Mouse (Mus musculus) cortical plate, adult 2 months (tissue): ENCODE measurements around the gene Slc16a10.

Experiments used
- CTCF ChIP-seq: fragments of 200-500 bp; IDR thresholded peaks from 2 replicates; pipeline ENCODE4 v1.5.1; 2011; ENCODE audit warnings: mild to moderate bottlenecking, control low read depth, low read length; ENCODE audit not compliant: insufficient read depth; ENCODE audit errors: extremely low read depth
- POLR2A ChIP-seq: fragments of 200-500 bp; IDR thresholded peaks from 2 replicates; pipeline ENCODE4 v1.6.1; 2011; ENCODE audit warnings: mild to moderate bottlenecking, low read length, control low read depth; ENCODE audit not compliant: insufficient read depth; ENCODE audit errors: extremely low read depth

- TF ChIP-seq CTCF (no peak), POLR2A (no peak)
These were observed 134.1 kb downstream of the Slc16a10 start for GRCm38 (mm10) chr10:40007953-40008352.
